Mouse (Mus musculus) liver, adult (tissue): ENCODE data around the gene Eva1c.
A peak's percentile ranks its signal among the peaks of the same experiment; 100 is the strongest.

Experiments used
- GATA4 ChIP-seq: IDR thresholded peaks from 2 replicates; pipeline ENCODE4 v1.6.1; 2014; ENCODE audit warnings: mild to moderate bottlenecking, low read length; ENCODE audit not compliant: insufficient replicate concordance

Gene Eva1c

DNA sequence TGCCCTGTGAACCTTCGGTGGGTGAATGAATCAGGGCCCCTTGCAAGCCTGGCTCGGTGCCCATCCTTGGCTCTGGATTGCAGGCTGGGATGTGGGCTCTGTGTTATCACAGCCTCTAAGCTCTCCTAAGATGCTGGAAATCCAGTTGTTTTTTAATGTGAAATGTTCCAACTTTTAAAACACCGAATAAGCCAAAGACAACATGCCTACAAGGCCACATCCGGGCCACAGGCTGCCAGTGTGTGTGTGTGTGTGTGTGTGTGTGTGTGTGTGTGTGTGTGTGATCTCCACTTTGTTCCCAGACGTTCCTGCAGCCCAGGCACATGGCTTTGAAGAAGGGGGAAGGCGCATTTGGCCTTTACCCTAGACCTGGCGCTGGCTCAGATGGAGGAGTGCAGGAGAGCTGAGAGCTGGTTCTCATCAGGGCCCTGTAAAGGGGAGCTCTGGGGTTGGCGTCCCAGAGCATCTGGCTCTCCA is 56.0 kb downstream of the Eva1c start:
- no peak for TF ChIP-seq GATA4

DNA sequence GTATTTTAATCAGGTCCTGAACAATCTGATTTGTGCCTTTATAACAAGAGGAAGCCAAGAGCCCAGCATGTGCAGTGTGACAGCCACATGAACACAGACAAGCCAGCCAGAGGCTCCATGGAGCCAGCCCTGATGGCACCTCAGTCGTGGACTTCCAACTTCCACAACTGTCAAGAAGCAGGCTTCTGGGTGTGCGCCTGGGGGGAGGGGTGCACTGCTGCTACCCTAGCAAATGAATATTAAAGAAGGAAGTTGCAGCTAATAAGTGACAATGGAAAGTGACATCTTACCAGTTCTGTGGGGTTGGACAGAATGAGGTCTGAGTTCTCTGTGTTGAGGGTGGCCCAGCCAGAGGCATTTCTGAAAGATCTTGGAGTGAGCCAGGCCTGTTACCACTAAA is 58.8 kb downstream of the Eva1c start:
- TF ChIP-seq GATA4 = no peak

DNA sequence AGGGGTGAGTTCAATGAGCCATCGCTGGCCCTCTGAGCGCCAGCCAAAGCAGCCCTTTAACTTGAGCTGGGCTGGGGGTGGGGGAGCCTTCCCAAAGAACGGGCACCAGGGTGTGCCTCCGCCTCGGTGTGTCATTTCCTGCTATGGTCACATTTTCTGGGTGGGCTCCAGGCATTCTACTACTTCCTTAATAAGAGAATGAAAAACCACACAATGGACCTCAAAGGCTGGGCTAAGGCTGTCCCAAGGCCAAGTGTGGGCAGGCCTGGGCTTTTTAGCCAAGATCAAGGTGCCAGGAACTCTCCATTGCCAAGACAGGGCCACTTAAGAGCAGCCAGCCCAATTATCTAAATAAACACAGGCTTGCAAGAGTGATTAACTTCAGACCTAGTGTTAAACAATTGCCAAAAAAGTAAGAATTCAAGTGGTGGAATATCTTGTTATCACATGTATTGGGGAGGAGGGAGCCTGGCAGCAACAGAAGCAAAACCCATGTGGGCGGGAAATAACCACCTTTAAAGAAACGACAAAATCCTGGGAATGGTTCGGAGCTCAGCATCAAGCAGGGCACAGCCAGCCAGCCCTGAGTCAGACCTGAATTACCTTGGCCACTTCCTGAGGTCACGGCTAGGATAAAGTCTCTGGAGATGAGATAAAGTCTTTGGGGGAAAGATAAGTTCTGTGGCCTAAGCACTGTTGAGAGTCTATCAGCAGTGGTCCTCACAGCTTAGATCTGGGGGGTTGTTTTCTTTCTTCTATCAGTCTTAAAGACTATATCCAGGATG is 59.5 kb downstream of the Eva1c start:
- no peak for TF ChIP-seq GATA4

DNA sequence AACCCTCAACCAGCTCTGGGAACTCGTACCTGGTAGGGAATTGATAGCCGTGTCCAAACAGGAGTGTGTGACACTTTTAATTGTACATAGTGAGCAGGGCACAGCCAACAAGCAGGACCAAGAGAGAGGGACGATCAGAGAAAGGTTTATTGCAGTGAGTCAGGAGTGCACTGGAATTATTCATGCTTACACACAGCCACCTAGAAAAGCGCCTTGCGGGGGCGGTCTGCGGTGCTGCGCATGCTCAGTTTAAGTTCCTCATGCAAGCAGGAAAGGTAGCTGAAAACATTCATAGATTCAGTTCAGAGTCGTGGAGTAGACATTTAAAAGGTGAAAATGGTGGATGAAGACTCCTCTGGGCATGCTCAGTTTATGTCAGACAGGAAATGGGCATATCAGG is 64.2 kb downstream of the Eva1c start:
- TF ChIP-seq GATA4 = no peak

DNA sequence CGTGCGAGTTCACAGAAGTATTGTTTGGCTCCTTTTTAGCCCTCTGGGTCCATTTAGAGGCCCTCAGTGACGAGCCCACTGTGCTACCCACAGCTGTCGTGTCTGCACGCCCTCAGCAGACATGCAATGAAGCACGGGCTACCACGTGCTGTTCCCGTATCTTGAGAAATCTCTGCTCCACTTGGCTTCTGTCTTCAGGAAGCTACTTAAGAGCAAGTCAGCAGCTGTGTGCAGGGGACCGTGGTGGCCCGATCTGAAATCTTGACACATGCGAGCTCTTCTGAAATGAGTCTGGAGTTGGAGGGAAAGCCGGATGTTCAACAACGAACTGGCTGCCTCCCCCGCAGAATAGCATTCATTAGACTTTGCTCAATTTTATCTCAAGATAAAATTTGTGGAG is 65.1 kb downstream of the Eva1c start:
- no peak for TF ChIP-seq GATA4

DNA sequence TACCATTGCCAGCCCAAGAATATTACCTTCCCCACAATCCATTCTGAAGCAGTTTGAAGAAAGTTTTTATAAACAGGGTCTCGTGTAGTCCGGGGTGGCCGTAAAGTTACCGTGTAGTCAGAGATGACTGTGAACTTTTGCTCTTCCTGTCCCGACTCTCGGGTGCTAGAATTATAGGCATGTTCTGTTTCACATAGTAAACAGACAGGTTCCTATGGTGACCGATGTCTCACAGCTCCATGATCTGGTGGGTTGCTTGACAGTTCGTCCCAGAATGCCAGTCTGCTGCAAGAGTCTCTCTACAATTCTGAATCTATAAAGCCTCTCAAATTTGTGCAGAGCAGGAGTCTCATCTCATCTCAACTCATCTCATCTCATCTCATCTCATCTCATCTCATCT is 65.6 kb downstream of the Eva1c start:
- TF ChIP-seq GATA4 = no peak

DNA sequence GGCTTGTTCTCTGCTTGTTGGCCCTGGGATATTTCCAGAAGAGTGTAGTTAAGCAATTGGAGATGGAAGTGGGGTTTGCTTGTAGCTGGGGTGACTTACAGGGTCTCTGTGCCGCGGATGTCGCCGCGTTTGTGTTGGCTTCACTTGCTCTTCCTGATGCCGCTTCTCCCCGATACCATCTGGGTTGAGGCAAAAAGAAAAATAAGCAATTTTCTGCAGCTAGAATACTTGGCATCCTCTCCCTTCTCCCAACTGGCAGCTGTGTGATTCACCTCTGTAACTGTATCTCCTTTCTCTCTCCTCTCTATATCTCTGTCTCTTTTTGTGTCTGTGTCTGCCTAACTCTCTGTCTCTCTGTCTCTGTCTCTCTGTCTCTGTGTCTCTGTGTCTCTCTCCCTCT is 66.5 kb downstream of the Eva1c start:
- TF ChIP-seq GATA4 = no peak

DNA sequence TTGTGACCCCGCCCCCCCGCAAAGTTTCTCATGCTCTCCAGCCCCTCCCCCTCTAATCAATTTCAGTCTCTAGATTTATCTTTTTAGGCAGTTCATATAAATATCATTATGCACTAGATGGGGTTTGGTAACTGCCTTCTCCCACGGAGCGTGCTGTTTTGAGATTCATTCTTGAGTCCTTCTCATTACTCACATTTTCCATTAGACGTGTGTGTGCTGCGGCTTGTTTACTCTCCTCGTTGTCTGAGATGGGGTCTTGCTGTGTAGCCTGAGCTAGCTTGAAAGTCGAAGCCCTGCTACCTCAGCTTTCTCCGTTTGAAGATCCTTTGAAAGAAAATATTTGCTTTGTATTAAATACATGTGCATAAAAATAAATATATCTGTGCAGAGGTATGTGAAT is 67.3 kb downstream of the Eva1c start:
- TF ChIP-seq GATA4 = no peak

DNA sequence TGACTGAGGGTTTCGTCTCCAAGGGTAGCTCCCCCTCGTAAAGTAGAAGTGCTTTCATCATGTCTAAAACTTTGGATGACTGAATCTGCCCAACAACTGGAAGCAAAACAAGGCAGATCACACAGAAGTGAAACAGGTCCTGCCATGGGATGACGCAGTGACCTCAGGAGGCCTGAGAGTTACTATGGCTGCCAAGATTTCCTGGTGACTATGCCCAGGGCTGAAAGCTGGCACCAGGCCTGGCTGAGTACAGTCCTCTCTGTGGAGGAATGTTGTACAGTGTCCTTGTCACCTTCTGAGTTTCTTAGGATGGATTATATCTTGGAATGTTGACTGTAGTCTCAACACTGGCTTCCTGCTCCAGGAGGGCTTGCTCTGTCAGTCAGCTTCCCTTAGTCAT is 71.1 kb downstream of the Eva1c start:
- TF ChIP-seq GATA4 = no peak

DNA sequence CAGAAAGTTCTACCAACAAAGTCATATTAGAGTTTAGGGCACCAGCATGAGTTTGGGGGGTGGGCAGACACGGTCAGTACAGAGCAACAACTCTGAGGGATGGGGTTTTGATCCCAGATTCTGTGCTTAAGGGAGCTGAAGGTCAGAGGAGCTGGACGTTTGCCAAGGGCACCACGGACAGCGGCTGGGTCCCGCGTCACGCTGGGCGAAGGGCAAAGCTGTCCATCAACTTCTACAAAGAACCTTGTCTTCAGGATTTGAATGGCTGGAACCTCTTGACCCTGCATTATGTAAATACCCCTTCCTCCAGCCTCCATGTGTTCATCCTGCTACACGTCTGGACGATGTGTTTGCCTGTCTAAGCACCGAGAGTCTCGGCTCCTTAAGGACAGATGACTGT is 73.0 kb downstream of the Eva1c start:
- TF ChIP-seq GATA4 = no peak

DNA sequence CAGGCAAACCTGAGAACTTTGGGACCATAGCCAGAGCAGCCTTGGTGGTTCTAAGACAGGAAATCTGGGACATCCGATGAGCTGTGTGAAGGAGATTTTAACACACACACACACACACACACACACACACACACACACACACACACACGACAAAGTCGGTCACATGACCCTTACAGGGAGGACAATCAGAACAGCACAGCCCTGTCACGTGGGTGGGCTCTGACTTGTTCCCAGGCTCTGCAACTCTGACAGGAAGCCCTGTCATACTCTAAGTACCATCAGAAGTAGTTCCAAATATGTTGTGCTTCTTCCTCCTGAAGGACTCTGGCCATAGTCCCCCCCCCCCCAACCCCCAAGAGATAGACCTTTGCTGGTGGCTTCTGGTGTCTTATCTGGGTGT is 74.8 kb downstream of the Eva1c start:
- peak; percentile 49; the same call in 1 of the 2 replicates for TF ChIP-seq GATA4

DNA sequence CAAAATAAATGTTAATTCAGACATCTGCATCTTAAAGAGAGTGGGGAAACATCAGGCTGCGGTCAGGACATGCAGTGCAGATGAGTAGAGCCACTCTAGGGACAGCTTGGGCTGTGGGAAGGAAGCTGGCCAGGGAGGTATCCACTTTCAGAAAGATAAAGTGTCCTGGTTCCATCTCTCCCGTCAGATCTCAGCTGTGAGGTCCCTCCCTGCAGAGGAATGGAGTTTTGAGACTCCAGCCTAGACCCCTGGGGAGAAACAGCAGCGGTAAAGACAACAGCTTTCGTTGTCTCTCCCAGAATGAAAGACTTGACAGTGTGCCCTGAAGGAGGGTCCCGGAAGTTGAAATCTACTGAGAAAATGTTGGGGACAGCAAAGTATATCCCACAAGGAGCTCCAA is 76.8 kb downstream of the Eva1c start:
- TF ChIP-seq GATA4 = no peak

DNA sequence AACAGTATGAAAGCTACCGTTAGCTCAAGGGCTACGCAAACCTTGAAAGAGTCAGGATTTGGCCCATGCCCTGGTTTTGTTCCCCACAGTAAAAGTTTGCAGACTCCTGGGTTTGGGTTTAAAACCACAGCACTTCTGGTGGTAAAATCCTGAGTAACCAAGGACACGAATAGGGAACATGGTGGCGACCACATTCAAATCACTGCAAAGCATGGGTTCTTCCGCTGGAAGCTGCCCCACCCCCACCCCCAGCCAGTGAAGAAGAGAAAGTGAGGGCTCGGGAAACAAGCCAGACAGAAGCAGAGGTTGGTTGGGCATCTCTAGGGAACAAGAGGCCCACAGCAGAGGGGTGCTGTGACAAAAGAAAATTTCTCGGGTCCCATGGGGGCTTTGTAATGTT is 80.7 kb downstream of the Eva1c start:
- no peak for TF ChIP-seq GATA4

DNA sequence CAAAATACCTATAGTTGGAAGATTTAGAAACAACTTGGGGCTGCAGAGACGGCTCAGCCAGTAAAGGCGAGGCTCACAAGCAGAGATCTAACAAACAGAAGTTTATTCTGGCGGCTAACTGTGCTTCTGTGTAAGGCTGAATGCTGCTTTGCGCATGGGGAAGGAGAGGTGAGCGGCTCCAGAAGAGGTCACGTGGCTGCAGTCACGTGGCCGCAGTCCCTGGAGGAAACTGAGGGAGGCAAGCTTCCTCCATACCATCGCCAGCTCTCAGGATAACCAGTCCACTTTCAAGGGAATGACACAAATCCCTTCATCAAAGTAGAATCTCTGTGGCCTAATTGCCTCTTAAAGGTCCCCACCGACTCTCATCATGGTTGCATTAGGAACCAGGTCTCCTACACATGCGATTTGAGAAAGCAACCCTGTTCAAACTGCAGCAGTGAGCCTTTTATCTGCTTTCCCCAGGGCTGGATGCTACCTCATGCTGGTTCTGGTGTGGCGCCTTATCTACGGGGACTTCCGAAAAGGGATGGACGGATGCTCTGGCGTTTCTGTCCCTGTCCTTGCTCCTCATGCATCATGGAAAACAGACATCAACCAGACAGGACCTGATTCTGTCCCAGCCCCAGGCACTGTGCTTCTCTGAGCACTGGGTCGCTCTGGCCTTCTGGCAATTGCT is 84.5 kb downstream of the Eva1c start:
- peak; percentile 9; the same call in 1 of the 2 replicates for TF ChIP-seq GATA4

DNA sequence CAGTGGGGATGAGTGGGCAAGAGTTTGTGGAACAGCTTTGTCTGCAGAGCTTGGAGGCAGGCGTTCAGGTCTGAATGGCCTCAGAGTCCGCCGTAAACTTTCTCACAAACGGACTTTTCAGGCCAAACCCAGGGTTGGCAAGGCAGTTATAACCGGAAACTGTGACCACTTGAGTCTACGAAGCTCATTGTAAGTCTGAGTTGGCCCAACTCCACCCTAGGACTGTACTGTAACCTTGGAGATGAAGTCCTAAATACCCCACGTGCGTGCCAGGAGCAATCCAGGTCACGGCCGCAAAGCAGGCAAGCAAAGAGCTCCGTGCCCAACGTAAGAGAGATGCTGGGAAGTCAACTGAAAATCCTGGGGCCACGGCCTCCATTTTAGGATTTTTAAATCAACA is 85.2 kb downstream of the Eva1c start:
- no peak for TF ChIP-seq GATA4

DNA sequence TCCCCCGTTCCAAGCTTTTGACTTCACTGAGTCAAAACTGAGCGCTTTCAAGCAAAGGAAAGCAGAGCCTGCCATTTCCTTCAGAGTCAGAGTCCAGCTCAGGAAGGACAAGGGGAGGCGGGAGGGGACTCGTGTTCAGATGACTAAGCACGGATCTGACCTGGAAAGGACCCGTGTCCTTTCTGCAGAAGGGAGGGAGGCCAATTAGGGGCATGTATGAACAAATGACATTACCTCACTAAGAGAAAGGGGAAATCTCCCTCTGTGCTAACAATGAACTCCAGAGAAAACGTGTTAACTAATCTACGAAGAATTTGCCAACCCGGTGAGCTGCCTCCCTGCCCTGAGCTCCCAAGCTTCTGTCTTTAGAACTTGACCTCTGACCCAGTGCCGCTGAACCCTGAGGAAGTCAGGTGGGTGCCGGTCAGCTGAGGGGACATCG is 89.5 kb downstream of the Eva1c start:
- TF ChIP-seq GATA4 = no peak
